ENCODE assay signal across 8 mouse cellular contexts in the genomic region with DNA sequence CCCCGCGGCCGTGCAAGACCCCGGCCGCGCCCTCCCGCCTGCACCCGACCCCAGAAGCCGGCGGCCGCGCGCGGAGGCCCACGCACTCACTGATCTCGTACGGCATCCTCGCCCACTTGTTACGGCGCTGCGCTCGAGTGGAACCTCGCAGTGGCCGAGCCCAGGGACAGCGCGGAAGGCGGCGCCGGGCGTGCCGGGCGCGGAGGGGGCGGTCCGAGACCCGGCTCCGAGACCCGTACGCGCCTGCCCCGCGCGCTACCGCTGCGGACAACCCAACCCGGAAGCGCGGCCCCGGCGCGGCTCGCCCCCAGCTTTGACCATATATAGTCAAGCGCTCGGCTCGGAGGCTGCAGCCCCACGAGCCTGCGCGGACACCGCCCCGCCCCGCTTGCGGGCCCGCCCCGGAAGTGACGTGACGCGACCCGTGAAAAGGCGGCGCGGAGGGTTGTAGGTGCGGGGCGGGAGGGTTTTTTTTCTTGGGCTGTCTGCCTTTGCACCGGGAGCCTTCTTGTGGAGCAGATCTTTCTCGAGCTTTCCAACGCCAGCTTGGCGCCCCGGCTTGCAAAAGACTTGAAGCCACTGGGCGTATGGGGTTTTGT. TPM values are rescaled to one million over a fixed set of nuclear protein-coding genes. Genes with fewer than 3 reads are reported as not detected.
DNase-seq lines count a peak whose midpoint lies in the region; ATAC-seq and TF ChIP-seq lines count a peak whose summit lies in the region.

No protein-coding gene starts in this region.

- TF ChIP-seq POLR2A in cortical plate, adult 2 months (IDR thresholded peaks at IDR 0.05; ENCODE audit: extremely low read depth, insufficient read depth, low read length): peak; percentile 69; the same call in 1 of the 2 replicates

- ATAC-seq in activated CD4-positive, CD25-positive, alpha-beta regulatory T cell, adult 4 months: peak; percentile 89
- peak; percentile 85 for ATAC-seq in megakaryocyte progenitor cell, adult 5-6 weeks (replicated peaks; ENCODE audit: poor library complexity)

- no peak for TF ChIP-seq CTCF in cortical plate, adult 2 months (IDR thresholded peaks at IDR 0.05; ENCODE audit: extremely low read depth, insufficient read depth, low read length)

- peaks cover 11% of the 10 kb centered on the region for H3K4me1 ChIP-seq in cortical plate, adult 2 months (ENCODE audit: control insufficient read depth, insufficient read depth, low read length)

- peak overlapping the region; percentile 55 for H3K27ac ChIP-seq in cortical plate, adult 2 months (ENCODE audit: insufficient read depth, low read length)

- H3K4me3 ChIP-seq in cortical plate, adult 2 months (ENCODE audit: insufficient read depth, low read length): peak overlapping the region; percentile 86

- DNase-seq in gastrocnemius, postnatal 10 days: peak; percentile 100
- peak; percentile 98 for DNase-seq in induced T-regulatory cell, adult 2 months (ENCODE audit: low read depth)
- peak; percentile 92 to 97 for DNase-seq in left cerebral cortex, adult 9 months (ENCODE audit: low spot score in 2 of 2)
- peak; percentile 97 for DNase-seq in right cerebral cortex, postnatal 14 days
- DNase-seq in urinary bladder, postnatal 36 days (ENCODE audit: low spot score in 2 of 2): peak; percentile 99

RNA-seq across cellular contexts. Expression of a gene that starts 1.5 kb away (rescaled TPM):
- 100 to 1,000 TPM; 424 to 463 TPM for polyA plus RNA-seq in activated CD4-positive, CD25-positive, alpha-beta regulatory T cell, adult 4 months (2017; shearing (Covaris generic))
- 140 and 152 TPM in 2 replicates for polyA plus RNA-seq in cortical plate, adult 2 months (2012; rRNA removed)
- total RNA-seq in gastrocnemius, postnatal 10 days (2021): 100 to 1,000 TPM; 137 to 146 TPM
- total RNA-seq in megakaryocyte progenitor cell, adult 5-6 weeks (2015): 127 and 134 TPM in 2 replicates
- 209 TPM in 2 replicates for total RNA-seq in megakaryocyte progenitor cell, adult 5-6 weeks (2017)

RNA-seq across cellular contexts. Expression of a gene that starts 58.6 kb away (rescaled TPM):
- polyA plus RNA-seq in activated CD4-positive, CD25-positive, alpha-beta regulatory T cell, adult 4 months (2017; shearing (Covaris generic)): 10 to 100 TPM in 1 of 2 experiments, 1 to 10 TPM in 1; 4.7 to 11.3 TPM
- 0.79 and 1.1 TPM in 2 replicates for polyA plus RNA-seq in cortical plate, adult 2 months (2012; rRNA removed)
- total RNA-seq in gastrocnemius, postnatal 10 days (2021): 1 to 10 TPM; 1.2 to 1.5 TPM
- total RNA-seq in megakaryocyte progenitor cell, adult 5-6 weeks (2015): 3.4 and 3.9 TPM in 2 replicates
- total RNA-seq in megakaryocyte progenitor cell, adult 5-6 weeks (2017): 4.2 and 9.8 TPM in 2 replicates

Comparison
In these comparisons a context has a peak if more than half of its experiments do, and no peak if none do; other contexts are left out.
1. Peak in every context shown above with its lines: DNase-seq, ATAC-seq, H3K4me3 ChIP-seq and H3K27ac ChIP-seq.